Mouse (Mus musculus): ENCODE results near the gene Prkar2b.

Prkar2b gene

GRCm38 (mm10) chr12:32061090-32061930 lies at the start of gene Prkar2b:
Gene Prkar2b (minus strand): TSS chr12:32061296.
- DNase-seq = peak; percentile 89

- no peak for DNase-seq
These were observed 48.1 kb upstream of the Prkar2b start for GRCm38 (mm10) chr12:32109201-32109600.

- no peak for DNase-seq
These were observed 43.9 kb upstream of the Prkar2b start for GRCm38 (mm10) chr12:32104955-32105521.

GRCm38 (mm10) chr12:32104451-32104862 lies 43.4 kb upstream of the Prkar2b start:
- no peak for DNase-seq

GRCm38 (mm10) chr12:32101306-32101705 lies 40.2 kb upstream of the Prkar2b start:
- no peak for DNase-seq

- DNase-seq = no peak
These were observed 38.6 kb upstream of the Prkar2b start for GRCm38 (mm10) chr12:32099686-32100206.

GRCm38 (mm10) chr12:32098596-32098995 lies 37.5 kb upstream of the Prkar2b start:
- no peak for DNase-seq

- DNase-seq = no peak
These were observed 36.0 kb upstream of the Prkar2b start for GRCm38 (mm10) chr12:32097107-32097506.

GRCm38 (mm10) chr12:32095164-32095563 lies 34.1 kb upstream of the Prkar2b start:
- no peak for DNase-seq

GRCm38 (mm10) chr12:32092452-32092851 lies 31.4 kb upstream of the Prkar2b start:
- DNase-seq = no peak

- DNase-seq = no peak
These were observed 27.5 kb upstream of the Prkar2b start for GRCm38 (mm10) chr12:32088566-32088965.

GRCm38 (mm10) chr12:32087339-32087738 lies 26.2 kb upstream of the Prkar2b start:
- no peak for DNase-seq

GRCm38 (mm10) chr12:32086874-32087273 lies 25.8 kb upstream of the Prkar2b start:
- no peak for DNase-seq

GRCm38 (mm10) chr12:32085856-32086255 lies 24.8 kb upstream of the Prkar2b start:
- no peak for DNase-seq

- no peak for DNase-seq
These were observed 24.1 kb upstream of the Prkar2b start for GRCm38 (mm10) chr12:32085189-32085588.

- DNase-seq = no peak
These were observed 23.5 kb upstream of the Prkar2b start for GRCm38 (mm10) chr12:32084601-32085000.

- no peak for DNase-seq
These were observed 19.6 kb upstream of the Prkar2b start for GRCm38 (mm10) chr12:32080692-32081091.

GRCm38 (mm10) chr12:32077403-32077802 lies 16.3 kb upstream of the Prkar2b start:
- DNase-seq = no peak

- DNase-seq = no peak
These were observed 15.0 kb upstream of the Prkar2b start for GRCm38 (mm10) chr12:32075831-32076715.

GRCm38 (mm10) chr12:32074271-32074670 lies 13.2 kb upstream of the Prkar2b start:
- DNase-seq = no peak

- no peak for DNase-seq
These were observed 4.9 kb upstream of the Prkar2b start for GRCm38 (mm10) chr12:32066004-32066403.

GRCm38 (mm10) chr12:32060247-32061089 lies 628 bp downstream of the Prkar2b start:
- peak; percentile 37 for DNase-seq
